19 mouse cellular contexts compared by ENCODE assay signal in the genomic region with DNA sequence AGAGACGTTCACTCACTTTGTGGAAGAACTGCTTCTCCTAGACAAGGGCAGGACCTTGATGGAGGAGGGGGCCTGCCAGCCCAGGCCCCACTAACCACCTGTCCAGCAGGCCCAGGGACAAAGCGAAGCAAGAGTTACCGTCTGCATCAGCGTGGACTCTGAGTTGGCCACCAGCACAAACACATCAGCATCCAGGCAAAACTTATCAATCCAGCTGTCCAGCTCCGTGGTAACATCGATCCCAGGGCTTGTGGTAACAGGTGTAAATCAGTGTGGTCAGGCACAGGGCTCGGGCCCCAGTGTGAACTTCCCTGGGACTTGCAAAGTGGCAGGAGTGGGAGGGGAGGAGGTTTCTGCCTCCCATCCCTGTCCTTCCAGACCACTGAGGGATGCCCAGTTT.
"Had no signal": no experiment of that assay in that cellular context is flagged by ENCODE, and none has a peak within 500 bp of the region (broad histone marks: within the 10 kb centered on the region; RNA-seq: fewer than 3 reads in every experiment).

No protein-coding gene starts in this region.

- H3K4me1 ChIP-seq: hindbrain, embryonic 10.5 days; hindbrain, embryonic 12.5 days; limb, embryonic 10.5 days; limb, embryonic 12.5 days; liver, embryonic 13.5 days had no signal

- H3K27me3 ChIP-seq: heart, embryonic 13.5 days; heart, embryonic 15.5 days; hindbrain, embryonic 12.5 days; limb, embryonic 12.5 days; liver, embryonic 13.5 days had no signal

- H3K4me3 ChIP-seq: heart, adult 2 months; heart, embryonic 13.5 days; heart, embryonic 15.5 days; hindbrain, embryonic 10.5 days; hindbrain, embryonic 12.5 days; layer of hippocampus, adult 2 months; left cerebral cortex, adult 2 months; limb, embryonic 10.5 days; limb, embryonic 12.5 days; liver, embryonic 13.5 days had no signal

- H3K27ac ChIP-seq: heart, adult 2 months; heart, embryonic 13.5 days; heart, embryonic 15.5 days; hindbrain, embryonic 10.5 days; hindbrain, embryonic 12.5 days; hindbrain, embryonic 14.5 days; layer of hippocampus, adult 2 months; left cerebral cortex, adult 2 months; limb, embryonic 10.5 days; limb, embryonic 12.5 days; liver, embryonic 13.5 days had no signal

- DNase-seq: gastrocnemius, postnatal 25 days; heart, adult 2 months; heart, postnatal 4 days; kidney, adult 18-20 months; kidney, adult 8-10 months; kidney, postnatal 10 days; kidney, postnatal 25 days; kidney, postnatal 4 days; liver; liver, embryonic 13.5 days had no signal
